Mouse (Mus musculus) skeletal muscle tissue, adult 2 months (tissue): ENCODE results near the gene Sult4a1.

Source experiments
- DNase-seq: peaks from one replicate; pipeline ENCODE4 v3.0.0-alpha.2; 2012; ENCODE audit warnings: low read depth, low spot score

The Sult4a1 gene

DNA sequence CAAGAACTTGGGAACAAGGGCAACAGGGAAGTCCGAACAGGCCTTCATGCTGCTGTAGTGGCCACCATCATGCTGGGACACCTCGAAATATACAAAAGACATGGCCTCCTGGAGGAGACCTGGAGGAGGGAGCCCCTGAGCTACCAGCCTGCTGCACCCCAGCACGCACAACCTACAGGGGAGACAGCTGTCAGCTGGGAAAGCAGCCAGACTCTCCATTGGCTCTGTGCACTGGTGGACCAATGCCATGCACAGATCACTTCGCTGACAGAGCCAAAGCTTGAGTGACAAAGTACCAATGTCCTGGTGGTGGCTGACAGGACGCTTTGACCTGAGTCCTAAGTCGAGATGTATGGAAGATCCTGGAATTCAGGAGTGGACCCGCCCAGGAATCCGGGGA, 9.5 kb downstream of the Sult4a1 start:
- DNase-seq = peak; percentile 55

- DNase-seq = no peak
Measured at GRCm38 (mm10) chr15:84094921-84095320, 10.6 kb downstream of the Sult4a1 start.

- no peak for DNase-seq
Measured at GRCm38 (mm10) chr15:84086775-84087174, 18.8 kb downstream of the Sult4a1 start.

DNA sequence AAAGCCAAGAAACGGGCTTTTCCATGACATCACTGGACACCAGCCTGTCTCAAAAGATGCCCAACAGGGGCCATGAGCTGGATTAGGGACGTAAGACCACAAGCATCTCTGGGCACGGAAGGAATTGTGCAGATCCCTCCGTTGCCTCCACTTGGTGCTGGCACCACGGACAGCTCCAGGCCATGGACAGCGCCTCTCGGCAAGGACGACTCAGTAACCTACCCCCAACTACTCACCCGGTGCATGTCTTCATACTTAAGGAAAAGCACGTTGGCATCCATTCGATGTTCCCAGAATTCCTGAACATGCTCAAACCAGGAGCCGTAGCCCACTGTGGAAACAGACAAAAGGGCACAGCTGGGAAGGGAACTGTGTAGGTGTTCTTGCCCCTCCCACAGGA, 19.2 kb downstream of the Sult4a1 start:
- no peak for DNase-seq

- no peak for DNase-seq
Measured at GRCm38 (mm10) chr15:84080069-84080468, 25.5 kb downstream of the Sult4a1 start.

DNA sequence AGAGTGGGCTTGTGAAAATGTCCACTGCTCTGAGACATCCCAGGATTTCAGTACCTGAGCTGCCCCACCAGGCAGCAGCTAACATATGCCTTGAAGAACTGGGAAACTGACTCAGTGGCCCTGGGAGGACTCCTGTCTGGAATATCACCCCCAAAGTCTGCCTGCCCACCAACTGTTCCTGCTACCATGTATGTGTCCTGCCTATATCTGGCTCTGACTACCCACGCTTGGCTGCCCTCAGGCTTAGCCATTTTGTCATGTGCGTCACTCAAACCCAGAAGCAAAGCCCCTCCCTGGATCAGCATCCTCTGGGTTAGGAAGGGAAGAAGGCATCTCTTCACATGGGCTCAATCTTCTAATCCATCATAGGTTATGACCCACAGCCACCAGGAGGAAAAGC, 26.0 kb downstream of the Sult4a1 start:
- no peak for DNase-seq

DNA sequence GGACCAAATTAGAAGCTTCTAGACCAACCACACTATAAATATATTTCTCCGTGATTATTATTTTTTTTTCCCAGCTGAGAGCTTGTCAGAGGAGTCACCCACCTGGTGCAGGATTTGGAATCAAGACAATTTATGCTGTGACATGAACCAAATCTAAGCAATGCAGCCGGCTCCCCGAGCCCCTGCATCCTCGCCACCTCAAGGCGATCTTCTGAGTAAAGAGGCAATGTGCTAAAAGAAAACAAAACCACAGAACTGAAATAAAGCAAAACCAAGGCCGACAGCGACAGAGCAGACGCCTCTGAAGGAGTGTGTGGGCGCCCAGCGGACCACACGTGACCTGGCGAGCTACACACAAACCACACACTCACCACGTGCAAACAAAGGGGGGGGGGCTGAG, 26.9 kb downstream of the Sult4a1 start:
- no peak for DNase-seq

- no peak for DNase-seq
Measured at GRCm38 (mm10) chr15:84077151-84077550, 28.4 kb downstream of the Sult4a1 start.

DNA sequence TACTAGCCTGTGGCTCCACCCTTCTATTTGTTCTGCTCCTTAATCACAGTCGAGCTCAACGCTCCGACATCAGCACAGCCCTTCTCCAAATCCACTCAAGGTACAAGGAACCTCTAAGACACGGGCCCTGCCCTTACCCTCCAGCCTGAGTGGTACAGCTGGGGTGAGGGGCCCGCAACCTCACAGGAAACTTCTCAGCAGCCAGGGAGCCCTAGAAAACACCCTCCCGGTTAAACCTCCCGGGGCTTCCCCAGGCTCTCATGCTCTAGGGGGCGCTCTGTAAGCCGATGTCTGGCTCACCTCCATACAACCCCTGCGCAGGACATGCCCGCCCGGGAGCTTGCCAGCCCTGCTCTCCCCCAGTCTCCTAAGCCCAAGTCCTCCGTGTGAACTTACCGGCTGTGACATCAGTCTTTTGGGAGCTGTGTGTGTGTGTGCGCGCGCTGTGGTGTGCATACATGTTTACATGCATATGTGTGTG, 30.8 kb downstream of the Sult4a1 start:
- no peak for DNase-seq

DNA sequence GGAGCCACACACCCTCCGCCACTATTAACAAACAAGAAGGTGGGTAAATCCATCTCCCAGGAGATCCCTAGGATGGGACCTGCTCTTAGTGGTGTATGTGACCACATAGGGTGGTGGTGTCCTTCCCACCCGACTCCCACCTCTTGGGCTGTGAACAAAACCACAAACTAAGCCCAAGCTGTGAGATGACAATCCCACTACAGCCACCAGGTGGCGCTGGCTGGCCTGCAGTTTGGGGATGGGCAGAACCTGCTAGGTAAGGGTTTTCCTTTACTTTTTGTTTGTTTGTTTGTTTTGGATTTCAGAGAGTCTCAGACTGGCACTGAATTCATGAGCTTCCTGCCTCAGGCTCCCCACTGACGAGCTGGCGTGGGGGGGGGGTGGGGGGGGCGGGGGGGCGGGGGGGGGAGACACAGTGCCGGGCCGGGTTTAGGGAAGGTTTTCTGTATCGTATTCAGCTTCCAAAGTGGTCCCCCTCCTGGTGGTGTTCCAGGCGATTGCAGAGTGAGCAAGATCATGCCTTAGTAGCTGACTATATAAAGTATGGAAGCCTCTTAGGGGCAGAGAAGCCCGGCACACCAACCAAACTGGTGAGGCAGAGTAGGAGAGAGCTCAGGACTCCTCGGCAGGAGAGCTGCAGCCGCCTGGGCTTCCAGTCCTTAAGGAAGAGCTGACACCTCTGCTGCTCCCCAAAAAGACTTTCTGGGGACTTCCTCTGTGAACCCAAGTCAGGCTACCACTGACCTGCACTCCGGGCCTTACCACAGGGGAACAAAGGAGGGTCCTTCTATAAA, 31.4 kb downstream of the Sult4a1 start:
- peak; percentile 20 for DNase-seq

- no peak for DNase-seq
Measured at GRCm38 (mm10) chr15:84073058-84073457, 32.5 kb downstream of the Sult4a1 start.

GRCm38 (mm10) chr15:84072226-84072625, 33.3 kb downstream of the Sult4a1 start:
- peak; percentile 6 for DNase-seq

GRCm38 (mm10) chr15:84070116-84070676, 35.4 kb downstream of the Sult4a1 start:
- no peak for DNase-seq

- DNase-seq = no peak
Measured at GRCm38 (mm10) chr15:84069455-84070050, 36.0 kb downstream of the Sult4a1 start.

DNA sequence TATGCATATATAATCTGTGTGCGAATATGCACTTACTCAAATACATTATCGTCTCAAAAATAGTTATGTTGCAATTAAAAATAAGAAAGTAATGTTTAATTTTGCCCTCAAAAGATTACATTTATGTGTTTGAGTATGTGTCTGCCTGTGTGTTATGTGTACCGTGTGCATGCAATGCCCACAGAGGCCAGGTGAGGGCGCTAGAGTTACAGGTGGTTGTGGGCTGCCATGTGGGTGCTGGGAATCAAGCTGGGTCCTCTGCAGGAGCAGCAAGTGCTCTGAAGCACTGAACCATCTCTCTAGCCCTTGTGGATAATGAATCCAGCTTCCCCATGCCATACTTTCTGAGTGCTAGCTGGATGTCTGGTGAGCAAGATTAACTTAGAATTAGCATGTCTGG, 39.9 kb downstream of the Sult4a1 start:
- no peak for DNase-seq

- DNase-seq = no peak
Measured at GRCm38 (mm10) chr15:84065140-84065539, 40.4 kb downstream of the Sult4a1 start, which contains the start of gene Efcab6. Gene Efcab6, minus strand, starts transcription at chr15:84065379.

- no peak for DNase-seq
Measured at GRCm38 (mm10) chr15:84058841-84059240, 46.7 kb downstream of the Sult4a1 start.

GRCm38 (mm10) chr15:84056083-84056482, 49.5 kb downstream of the Sult4a1 start:
- DNase-seq = no peak

GRCm38 (mm10) chr15:84053859-84054258, 51.7 kb downstream of the Sult4a1 start:
- peak; percentile 76 for DNase-seq

DNA sequence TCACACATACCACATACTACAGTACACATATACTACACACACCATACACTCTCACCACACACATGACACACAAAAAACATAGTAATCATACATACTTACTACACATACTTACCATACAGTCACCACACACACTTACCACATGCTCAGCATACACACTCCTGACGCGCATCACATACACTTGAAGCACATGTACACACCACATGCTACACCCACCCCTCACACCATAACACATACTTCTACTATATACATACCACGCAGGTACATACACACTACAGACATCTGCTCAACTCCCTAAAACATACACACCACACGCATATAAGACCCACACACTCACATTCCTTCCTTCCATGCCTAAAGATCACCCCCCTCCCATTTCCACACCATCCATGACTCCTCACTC, 52.3 kb downstream of the Sult4a1 start:
- no peak for DNase-seq

GRCm38 (mm10) chr15:84052390-84052789, 53.2 kb downstream of the Sult4a1 start:
- no peak for DNase-seq

DNA sequence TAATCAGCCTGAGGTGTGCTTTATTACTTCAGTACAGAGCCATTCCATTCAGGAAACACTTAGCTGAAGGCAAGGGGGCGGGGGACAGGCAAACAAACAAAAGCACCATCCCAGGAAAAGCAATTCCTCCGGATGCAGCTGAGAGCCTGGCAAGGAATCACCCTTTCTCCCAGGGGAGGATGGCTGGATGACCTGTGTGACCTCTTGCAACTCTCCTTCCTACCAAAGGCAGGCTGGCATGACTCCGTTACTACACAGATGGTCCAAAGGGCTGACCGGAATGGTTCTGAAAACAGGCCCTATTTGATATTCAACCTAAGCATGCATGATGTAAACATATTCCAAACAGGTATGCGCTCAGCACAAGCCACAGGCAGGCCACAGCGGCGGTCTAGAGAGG, 56.0 kb downstream of the Sult4a1 start:
- no peak for DNase-seq

GRCm38 (mm10) chr15:84045562-84045961, 60.0 kb downstream of the Sult4a1 start:
- DNase-seq = no peak
